Mouse (Mus musculus) gastrocnemius, adult 2 months (tissue): Measurements from ENCODE around the gene Asphd2. TPM values are rescaled to one million over a fixed set of nuclear protein-coding genes. Genes with fewer than 3 reads are reported as not detected.

Experiments
- DNase-seq: peaks from one replicate; pipeline ENCODE4 v3.0.0; 2022
- H3K27ac ChIP-seq: fragments of 200-600 bp; 2 replicates; pipeline ENCODE4 v1.8.1; 2022; ENCODE audit warnings: mild to moderate bottlenecking
- H3K4me3 ChIP-seq: fragments of 200-600 bp; 2 replicates; pipeline ENCODE4 v1.8.1; 2022; ENCODE audit warnings: mild to moderate bottlenecking, moderate library complexity
- CTCF ChIP-seq: fragments of 200-600 bp; IDR thresholded peaks from 2 replicates; pipeline ENCODE4 v1.8.1; 2022; ENCODE audit warnings: antibody characterized with exemption, mild to moderate bottlenecking, moderate library complexity
- intact Hi-C: fragments of 180-260 bp; cut with DNase I; formaldehyde crosslinking; loops from one replicate; pipeline ENCODE4 v1.15.1; 2025
- total RNA-seq, 2 experiments: library from RNA; stranded (reverse); gene quantifications; 2 replicates each; pipeline ENCODE4 v1.2.3; 2021

Asphd2 gene
- total RNA-seq, 2 experiments from 2014 or later: 0.17 to 0.18 TPM

DNA sequence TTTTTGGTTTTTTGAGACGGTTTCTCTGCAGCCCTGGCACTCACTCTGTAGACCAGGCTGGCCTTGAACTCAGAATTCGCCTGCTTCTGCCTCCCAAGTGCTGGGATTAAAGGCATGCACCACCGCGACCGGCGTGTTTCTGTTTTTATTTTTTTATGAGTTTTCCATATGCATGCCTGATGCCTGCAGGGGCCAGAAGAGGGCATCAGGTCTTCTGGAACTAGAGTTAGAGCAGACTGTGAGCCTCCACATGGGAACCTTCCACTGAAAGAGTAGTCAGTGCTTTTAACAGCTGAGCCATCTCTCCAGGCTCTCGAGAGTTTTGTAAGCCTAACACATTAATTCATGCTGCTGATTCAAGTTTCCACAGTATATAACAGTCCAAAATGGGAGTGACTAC, 55.5 kb downstream of the Asphd2 start:
- no peak for DNase-seq
- no peak; the same call in 1 of the 2 replicates for TF ChIP-seq CTCF
- Histone ChIP-seq H3K27ac (no peak overlapping the region), H3K4me3 (no peak overlapping the region)
- intact Hi-C loops: no loop called here

DNA sequence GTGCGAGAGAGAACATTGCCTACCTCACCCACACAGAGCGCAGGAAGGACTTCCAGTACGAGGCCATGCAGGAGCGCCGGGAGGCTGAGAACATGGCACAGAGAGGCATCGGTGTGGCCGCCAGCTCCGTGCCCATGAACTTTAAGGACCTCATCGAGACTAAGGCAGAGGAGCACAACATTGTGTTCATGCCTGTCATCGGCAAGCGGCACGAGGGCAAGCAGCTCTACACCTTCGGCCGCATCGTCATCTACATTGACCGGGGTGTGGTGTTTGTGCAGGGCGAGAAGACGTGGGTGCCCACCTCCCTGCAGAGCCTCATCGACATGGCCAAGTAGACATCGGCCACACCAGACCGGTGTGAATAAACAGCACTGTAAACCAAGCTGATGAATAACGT, 57.7 kb downstream of the Asphd2 start:
- intact Hi-C loops: no loop called here
- DNase-seq: no peak
- Histone ChIP-seq H3K4me3 (no peak overlapping the region), H3K27ac (no peak overlapping the region)
- TF ChIP-seq CTCF: no peak

DNA sequence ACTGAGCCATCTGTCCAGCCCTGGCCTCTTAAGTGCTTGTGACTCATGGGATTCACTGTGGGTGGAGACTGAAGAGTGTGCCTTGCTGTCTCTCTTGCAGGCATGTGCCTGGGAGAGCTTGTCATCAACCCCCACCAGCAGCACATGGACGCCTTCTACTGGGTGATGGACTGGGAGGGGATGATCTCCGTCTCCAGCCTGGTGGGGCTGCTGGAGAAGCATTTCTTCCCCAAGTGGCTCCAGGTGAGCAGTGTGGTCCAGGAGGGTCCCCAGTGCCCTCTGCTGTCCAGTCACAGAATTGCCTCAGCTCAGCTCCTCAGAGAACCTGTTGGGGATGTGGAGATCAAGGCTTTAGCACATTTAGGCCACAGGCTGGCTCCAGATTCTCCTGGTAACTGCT, 59.2 kb downstream of the Asphd2 start:
- peak; percentile 84 for TF ChIP-seq CTCF
- H3K4me3 ChIP-seq: no peak overlapping the region
- intact Hi-C loops: loop anchor here (1.0 kb wide), 1 partner anchor 95 kb away; no protein-coding TSS in a partner anchor
- DNase-seq: peak; percentile 57
- H3K27ac ChIP-seq: no peak overlapping the region

Other genes with a start within 250 kb of the Asphd2 start
- under 1 TPM in 1 of 2 experiments, not detected in 1; 0.86 TPM for gene Cryba4, start 142.3 kb downstream of the Asphd2 start, total RNA-seq
- 1 to 10 TPM; 1.6 to 3.7 TPM for gene Crybb1, start 139.1 kb downstream of the Asphd2 start, total RNA-seq
- 10 to 100 TPM; 12.6 to 25.4 TPM for gene Tpst2, start 118.2 kb downstream of the Asphd2 start, total RNA-seq
- 10 to 100 TPM; 10.6 to 15.5 TPM for gene Tfip11, start 68.5 kb downstream of the Asphd2 start, total RNA-seq
- 1 to 10 TPM; 4.2 to 5.6 TPM for gene Srrd, start 51.8 kb downstream of the Asphd2 start, total RNA-seq
- 1 to 10 TPM; 4.3 to 6.3 TPM for gene Hps4, start 51.8 kb downstream of the Asphd2 start, total RNA-seq
- gene Gm6583, start 38.8 kb downstream of the Asphd2 start, total RNA-seq: not detected
- gene Gm6588, start 54.6 kb upstream of the Asphd2 start, total RNA-seq: not detected
- gene Sez6l, start 182.3 kb upstream of the Asphd2 start, total RNA-seq: not detected